Mouse (Mus musculus) hindbrain, postnatal 0 days (tissue): ENCODE results near the gene Rtl10. TPM values are rescaled to one million over a fixed set of nuclear protein-coding genes. Genes with fewer than 3 reads are reported as not detected.

Source experiments
- ATAC-seq: fragments of 200-750 bp; cut with Nextera tagmentation; 2 replicates; pipeline ENCODE4 v1.8.0; 2017; ENCODE audit warnings: mild to moderate bottlenecking, moderate TSS enrichment, moderate library complexity
- DNase-seq: peaks from one replicate; pipeline ENCODE4 v3.0.0-alpha.2; 2015; ENCODE audit warnings: low spot score
- H3K27ac ChIP-seq: fragments of 300-500 bp; sonication (generic); 2 replicates; pipeline ENCODE4 v1.5.1; 2014; ENCODE audit warnings: mild to moderate bottlenecking
- H3K27me3 ChIP-seq: fragments of 300-500 bp; sonication (generic); 2 replicates; pipeline ENCODE4 v1.6.1; 2014; ENCODE audit warnings: low read length, mixed read lengths; ENCODE audit not compliant: insufficient read depth
- H3K36me3 ChIP-seq: fragments of 300-500 bp; sonication (generic); 2 replicates; pipeline ENCODE4 v1.6.1; 2014; ENCODE audit warnings: low read length, mixed read lengths; ENCODE audit not compliant: insufficient read depth
- H3K4me1 ChIP-seq: fragments of 300-500 bp; sonication (generic); 2 replicates; pipeline ENCODE4 v1.6.1; 2014; ENCODE audit warnings: antibody characterized with exemption, low read length, mixed read lengths; ENCODE audit not compliant: insufficient read depth
- H3K4me2 ChIP-seq: fragments of 300-500 bp; sonication (generic); 2 replicates; pipeline ENCODE4 v1.6.1; 2014; ENCODE audit warnings: low read depth, mild to moderate bottlenecking, low read length, moderate library complexity, mixed read lengths
- H3K4me3 ChIP-seq: fragments of 300-500 bp; sonication (generic); 2 replicates; pipeline ENCODE4 v1.5.1; 2014; ENCODE audit warnings: low read length
- H3K9ac ChIP-seq: fragments of 300-500 bp; sonication (generic); replicated peaks from 2 replicates; pipeline ENCODE4 v1.6.1; 2014; ENCODE audit warnings: mild to moderate bottlenecking, low read length, moderate library complexity, mixed read lengths
- H3K9me3 ChIP-seq: fragments of 300-500 bp; sonication (generic); 2 replicates; pipeline ENCODE4 v1.6.1; 2016; ENCODE audit warnings: low read length, mixed read lengths
- CTCF ChIP-seq: IDR thresholded peaks from 2 replicates; pipeline ENCODE4 v1.5.1; 2016; ENCODE audit warnings: antibody characterized with exemption, control low read depth, low read depth
- WGBS: fragments of 180-500 bp; shearing (Covaris S2); extraction: QIAGEN DNeasy Blood & Tissue Kit; methylation state at CpG from one replicate; pipeline ENCODE4 v1.1.7; 2014; 5-methylcytosine and 5-hydroxymethylcytosine counted together
- polyA plus RNA-seq: library from polyadenylated mRNA; unstranded; fragments of >200 nt; fragmentation: Nextera tagmentation; extraction: Ambion mirVana; gene quantifications from 2 replicates; pipeline ENCODE4 v1.2.1, GENCODE M21; 2015
- total RNA-seq: library from RNA; depleted of rRNA; stranded (reverse); fragments of >200 nt; gene quantifications from 2 replicates; pipeline ENCODE4 v1.2.3, GENCODE M21; 2014

Rtl10 gene
- total and polyA plus RNA-seq, 2 experiments from 2014 or later: 2.5 to 11.0 TPM

- DNase-seq: peak; percentile 6
- WGBS: 12% methylated on average over 12 of the region's 12 CpGs
- Histone ChIP-seq H3K27ac (no peak overlapping the region), H3K9ac (peak overlapping the region; percentile 30; the same call in 1 of the 2 replicates), H3K36me3 (no peaks in the 10 kb centered on the region; the same call in 1 of the 2 replicates), H3K4me3 (no peak overlapping the region), H3K27me3 (no peaks in the 10 kb centered on the region), H3K9me3 (no peaks in the 10 kb centered on the region), H3K4me1 (0 out of 2 replicates have a peak, but pooled peaks cover 3% of the 10 kb centered on the region), H3K4me2 (peak overlapping the region; percentile 36)
- no peak for TF ChIP-seq CTCF
- ATAC-seq: 0 out of 2 replicates have a peak, but pooled peaks have one; percentile 19
Observed at GRCm38 (mm10) chr16:18459335-18459954, 39.3 kb upstream of the Rtl10 start.

DNA sequence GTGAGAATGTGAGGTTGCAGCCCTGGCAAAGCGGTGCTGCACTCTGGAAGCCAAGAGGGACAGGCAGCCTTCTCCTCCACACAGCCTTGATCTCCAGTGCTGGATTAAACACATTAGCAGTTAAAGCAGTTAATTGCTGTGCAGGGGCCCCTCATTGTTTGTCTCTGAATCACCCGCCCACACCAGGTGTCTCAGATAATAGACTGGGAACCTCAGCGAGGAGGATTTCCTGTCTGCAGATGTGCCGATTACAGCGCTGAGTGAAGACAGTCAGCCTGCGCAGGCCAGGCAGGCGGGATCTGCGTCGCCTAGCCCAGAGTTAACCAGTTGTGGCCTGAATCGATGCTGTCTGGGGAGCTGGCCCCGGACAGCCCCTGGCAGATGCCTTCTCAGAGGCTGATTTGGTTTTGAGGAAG lies 38.7 kb upstream of the Rtl10 start:
- Histone ChIP-seq H3K27me3 (no peaks in the 10 kb centered on the region), H3K9me3 (no peaks in the 10 kb centered on the region), H3K4me3 (no peak overlapping the region), H3K4me2 (peak overlapping the region; percentile 36), H3K9ac (peak overlapping the region; percentile 30), H3K4me1 (0 out of 2 replicates have a peak, but pooled peaks cover 3% of the 10 kb centered on the region), H3K36me3 (no peaks in the 10 kb centered on the region; the same call in 1 of the 2 replicates), H3K27ac (no peak overlapping the region)
- ATAC-seq (peak; percentile 72), DNase-seq (peak; percentile 63)
- no peak for TF ChIP-seq CTCF
- WGBS: 9% methylated on average over 11 of the region's 11 CpGs

DNA sequence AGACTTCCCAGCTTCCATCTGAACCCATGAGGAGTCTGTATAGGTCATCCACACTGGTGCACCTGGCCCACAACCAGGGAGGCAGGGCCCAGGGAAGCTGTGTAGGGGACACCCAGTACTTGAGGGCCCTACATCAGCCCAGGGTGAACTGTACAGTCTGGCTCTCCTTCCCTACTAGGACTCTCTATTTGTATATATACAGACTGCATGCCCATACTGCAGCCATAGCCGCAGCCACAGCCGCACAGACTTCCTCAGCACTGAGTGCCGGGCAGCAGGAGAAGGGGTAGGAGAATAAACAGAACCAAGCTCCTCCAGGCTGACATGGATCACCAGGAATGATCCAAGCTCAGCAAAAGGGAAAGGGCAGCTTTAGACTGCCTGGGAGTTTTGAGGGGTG lies 37.9 kb upstream of the Rtl10 start:
- Histone ChIP-seq H3K4me1 (0 out of 2 replicates have a peak, but pooled peaks cover 3% of the 10 kb centered on the region), H3K36me3 (no peaks in the 10 kb centered on the region; the same call in 1 of the 2 replicates), H3K4me2 (no peak overlapping the region), H3K27ac (no peak overlapping the region), H3K9ac (no peak overlapping the region), H3K9me3 (no peaks in the 10 kb centered on the region), H3K27me3 (no peaks in the 10 kb centered on the region), H3K4me3 (no peak overlapping the region)
- 93% methylated on average over 3 of the region's 3 CpGs for WGBS
- ATAC-seq (no peak), DNase-seq (no peak)
- no peak for TF ChIP-seq CTCF

- H3K9ac ChIP-seq: no peak overlapping the region
- no peak overlapping the region for H3K4me2 ChIP-seq
- 0 out of 2 replicates have a peak, but pooled peaks cover 3% of the 10 kb centered on the region for H3K4me1 ChIP-seq
- no peak for TF ChIP-seq CTCF
- DNase-seq (no peak), ATAC-seq (no peak)
- no peak overlapping the region for H3K4me3 ChIP-seq
- H3K36me3 ChIP-seq: no peaks in the 10 kb centered on the region; the same call in 1 of the 2 replicates
- H3K9me3 ChIP-seq: no peaks in the 10 kb centered on the region
- H3K27ac ChIP-seq: no peak overlapping the region
- 41% methylated on average over 9 of the region's 9 CpGs for WGBS
- no peaks in the 10 kb centered on the region for H3K27me3 ChIP-seq
Observed at GRCm38 (mm10) chr16:18462031-18462430, 36.7 kb upstream of the Rtl10 start.

DNA sequence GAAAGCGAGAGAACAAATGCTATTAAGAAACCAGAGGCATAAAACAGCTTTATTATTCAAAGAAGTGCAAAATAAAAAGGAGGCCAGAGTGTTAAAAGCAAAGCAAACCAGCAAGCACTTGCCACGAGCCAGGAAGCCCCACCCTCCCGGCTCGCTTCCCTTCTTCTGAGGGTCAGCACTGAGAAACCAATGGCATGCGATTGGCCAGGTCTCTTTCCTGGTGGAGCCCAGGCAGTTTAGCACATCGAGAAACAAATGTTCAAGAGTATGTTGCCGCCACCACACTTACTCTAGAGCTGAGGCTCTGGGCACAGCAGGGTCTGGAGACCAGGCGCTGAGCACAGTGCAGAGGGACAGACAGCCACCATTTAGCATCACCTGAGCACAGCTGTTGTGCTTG lies 36.1 kb upstream of the Rtl10 start:
- no peaks in the 10 kb centered on the region for H3K27me3 ChIP-seq
- H3K4me3 ChIP-seq: no peak overlapping the region

DNA sequence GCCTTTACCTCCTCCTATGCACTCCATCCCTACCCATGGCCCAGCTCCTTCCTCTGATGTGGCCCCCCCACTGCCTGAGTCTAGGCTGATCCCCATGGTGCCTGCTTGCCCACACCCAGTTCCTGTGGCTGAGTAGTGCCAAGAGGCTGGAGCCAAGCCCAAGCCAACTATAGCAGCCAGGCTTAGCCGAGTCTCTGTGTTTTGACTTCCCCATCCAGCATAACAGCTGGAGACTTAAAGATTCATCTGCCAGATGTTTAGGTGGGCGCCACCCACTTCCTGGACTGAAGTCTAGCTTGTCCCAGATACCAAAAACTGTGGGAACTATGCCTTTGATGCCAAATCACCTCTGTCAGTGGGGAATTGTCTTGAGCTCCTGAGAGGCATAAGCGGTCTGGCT lies 34.4 kb upstream of the Rtl10 start:
- no peak overlapping the region for H3K27ac ChIP-seq
- H3K36me3 ChIP-seq: no peaks in the 10 kb centered on the region
- TF ChIP-seq CTCF: no peak
- no peak overlapping the region for H3K9ac ChIP-seq
- H3K4me3 ChIP-seq: no peak overlapping the region
- ATAC-seq (0 out of 2 replicates have a peak, but pooled peaks have one; percentile 28), DNase-seq (no peak)
- 0 out of 2 replicates have a peak, but pooled peaks cover 3% of the 10 kb centered on the region for H3K4me1 ChIP-seq
- H3K4me2 ChIP-seq: no peak overlapping the region
- H3K27me3 ChIP-seq: no peaks in the 10 kb centered on the region
- 66% methylated on average over 3 of the region's 3 CpGs for WGBS
- no peaks in the 10 kb centered on the region for H3K9me3 ChIP-seq

More for the DNA sequence above, 36.1 kb upstream of the Rtl10 start:
- DNase-seq (no peak), ATAC-seq (no peak)
- no peak overlapping the region for H3K27ac ChIP-seq
- no peak for TF ChIP-seq CTCF
- no peak overlapping the region for H3K9ac ChIP-seq
- WGBS: 60% methylated on average over 8 of the region's 8 CpGs
- no peak overlapping the region for H3K4me2 ChIP-seq
- H3K4me1 ChIP-seq: 0 out of 2 replicates have a peak, but pooled peaks cover 3% of the 10 kb centered on the region
- no peaks in the 10 kb centered on the region for H3K9me3 ChIP-seq
- H3K36me3 ChIP-seq: no peaks in the 10 kb centered on the region

DNA sequence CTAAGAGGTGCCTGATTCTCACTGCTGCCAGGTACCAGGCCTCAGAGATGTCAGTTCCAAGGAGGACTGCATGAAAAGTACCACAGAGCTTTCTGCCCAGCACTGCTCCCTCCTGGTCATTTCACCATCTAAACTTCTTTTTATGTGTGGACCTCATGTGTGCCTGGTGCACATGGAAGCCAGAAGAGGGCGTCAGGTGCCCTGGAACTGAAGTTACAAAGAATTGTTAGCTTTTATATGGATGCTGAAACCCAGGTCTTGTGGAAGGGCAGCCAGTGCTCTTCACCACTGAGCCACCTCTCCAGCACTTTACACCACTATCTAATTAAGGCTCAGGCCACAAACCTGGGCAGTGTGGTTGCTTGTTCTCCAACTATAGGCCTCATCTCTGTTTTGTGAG lies 27.9 kb upstream of the Rtl10 start:
- Histone ChIP-seq H3K9ac (no peak overlapping the region), H3K27me3 (no peaks in the 10 kb centered on the region), H3K9me3 (no peaks in the 10 kb centered on the region), H3K4me2 (no peak overlapping the region), H3K4me1 (no peaks in the 10 kb centered on the region), H3K27ac (no peak overlapping the region), H3K4me3 (no peak overlapping the region), H3K36me3 (peaks cover 10% of the 10 kb centered on the region; the same call in 1 of the 2 replicates)
- ATAC-seq (no peak), DNase-seq (no peak)
- no peak for TF ChIP-seq CTCF
- WGBS: 28% methylated on average over 1 of the region's 1 CpGs
